8 mouse cellular contexts compared by ENCODE assay signal in genomic region chr15:86057413-86057812, GRCm38 (mm10). TPM values are rescaled to one million over a fixed set of nuclear protein-coding genes. Genes with fewer than 3 reads are reported as not detected.
DNase-seq lines count a peak whose midpoint lies in the region; ATAC-seq and TF ChIP-seq lines count a peak whose summit lies in the region.

TSS of gene Gramd4 (plus strand) at chr15:86057695.

- WGBS in thymus, adult 2 months = 79% methylated on average over 6 of the region's 6 CpGs
- 29% methylated on average over 6 of the region's 6 CpGs for WGBS in intestine, embryonic 16.5 days

- no peaks in the 10 kb centered on the region for H3K9me3 ChIP-seq in intestine, embryonic 16.5 days (ENCODE audit: control insufficient read depth, low read length)

- no peaks in the 10 kb centered on the region for H3K27me3 ChIP-seq in thymus, adult 2 months (ENCODE audit: control insufficient read depth, insufficient read depth, low read length)
- H3K27me3 ChIP-seq in intestine, embryonic 16.5 days (replicated peaks; ENCODE audit: control insufficient read depth, insufficient read depth, low read length) = no peaks in the 10 kb centered on the region

- peaks cover 36% of the 10 kb centered on the region for H3K4me1 ChIP-seq in thymus, adult 2 months (replicated peaks; ENCODE audit: control insufficient read depth, insufficient read depth, low read length)
- peaks cover 34% of the 10 kb centered on the region for H3K4me1 ChIP-seq in intestine, embryonic 16.5 days (ENCODE audit: control insufficient read depth, insufficient read depth, low read length)

- peak within 1 kb of the TSS; percentile 96 for H3K4me2 ChIP-seq in intestine, embryonic 16.5 days (ENCODE audit: low read depth, low read length)

- H3K36me3 ChIP-seq in thymus, adult 2 months (ENCODE audit: control insufficient read depth, insufficient read depth, low read length) = no peaks in the 10 kb centered on the region
- no peaks in the 10 kb centered on the region for H3K36me3 ChIP-seq in intestine, embryonic 16.5 days (ENCODE audit: control insufficient read depth, insufficient read depth, low read length)

- TF ChIP-seq POLR2A in thymus, adult 2 months (IDR thresholded peaks at IDR 0.05; ENCODE audit: control insufficient read depth, extremely low read depth, insufficient read depth, low read length, poor library complexity) = no peak

- peak within 1 kb of the TSS; percentile 88 for H3K9ac ChIP-seq in intestine, embryonic 16.5 days (ENCODE audit: low read depth, low read length)

- H3K27ac ChIP-seq in thymus, adult 2 months (ENCODE audit: control insufficient read depth, insufficient read depth, low read length) = no peak within 1 kb of the TSS
- H3K27ac ChIP-seq in intestine, embryonic 16.5 days (ENCODE audit: low read length) = peak within 1 kb of the TSS; percentile 53; the same call in 1 of the 2 replicates

- peak within 1 kb of the TSS; percentile 41 for H3K4me3 ChIP-seq in thymus, adult 2 months (ENCODE audit: control insufficient read depth, insufficient read depth, low read length)
- H3K4me3 ChIP-seq in intestine, embryonic 16.5 days (ENCODE audit: low read length) = peak within 1 kb of the TSS; percentile 81

- DNase-seq in thymus, adult 2 months = no peak
- no peak for DNase-seq in thymus, postnatal 14 days
- DNase-seq in cerebellum, adult 18-20 months = peak; percentile 80 to 91
- peak; percentile 97 for DNase-seq in heart, adult 11 months
- peak; percentile 43 for DNase-seq in lung, postnatal 25 days (ENCODE audit: low spot score)
- DNase-seq in retina, embryonic 14.5 days (ENCODE audit: low spot score) = no peak
- no peak for DNase-seq in ovary, postnatal 36 days (ENCODE audit: low spot score)

- no peak for TF ChIP-seq CTCF in thymus, adult 2 months (IDR thresholded peaks at IDR 0.05; ENCODE audit: borderline replicate concordance, control insufficient read depth, extremely low read depth, insufficient read depth, low read length, poor library complexity)

- ATAC-seq in intestine, embryonic 16.5 days = no peak

RNA-seq across cellular contexts. Expression of gene Gramd4, which starts in this region (rescaled TPM):
- 35.1 and 37.1 TPM in 2 replicates for polyA plus RNA-seq in thymus, adult 2 months (2012; rRNA removed)
- 9.1 and 9.5 TPM in 2 replicates for polyA plus RNA-seq in intestine, embryonic 16.5 days (2015; fragmentation: Nextera tagmentation; extraction: Ambion mirVana)

Comparison
In these comparisons a context has a peak if more than half of its experiments do, and no peak if none do; other contexts are left out.
1. DNase-seq: peak in cerebellum, adult 18-20 months (2 of 2), heart, adult 11 months (single experiment) and lung, postnatal 25 days (single experiment); none in thymus, adult 2 months (single experiment), thymus, postnatal 14 days (single experiment), retina, embryonic 14.5 days (single experiment) and ovary, postnatal 36 days (single experiment).